Mouse (Mus musculus) urinary bladder, postnatal 4 days (tissue): ENCODE measurements around the gene Mrpl46.

Experiments used
- DNase-seq, 2 experiments: peaks; one replicate each; pipeline ENCODE4 v3.0.0; 2021 to 2022; ENCODE audit warnings: low spot score in 2 of 2

Gene Mrpl46

DNA sequence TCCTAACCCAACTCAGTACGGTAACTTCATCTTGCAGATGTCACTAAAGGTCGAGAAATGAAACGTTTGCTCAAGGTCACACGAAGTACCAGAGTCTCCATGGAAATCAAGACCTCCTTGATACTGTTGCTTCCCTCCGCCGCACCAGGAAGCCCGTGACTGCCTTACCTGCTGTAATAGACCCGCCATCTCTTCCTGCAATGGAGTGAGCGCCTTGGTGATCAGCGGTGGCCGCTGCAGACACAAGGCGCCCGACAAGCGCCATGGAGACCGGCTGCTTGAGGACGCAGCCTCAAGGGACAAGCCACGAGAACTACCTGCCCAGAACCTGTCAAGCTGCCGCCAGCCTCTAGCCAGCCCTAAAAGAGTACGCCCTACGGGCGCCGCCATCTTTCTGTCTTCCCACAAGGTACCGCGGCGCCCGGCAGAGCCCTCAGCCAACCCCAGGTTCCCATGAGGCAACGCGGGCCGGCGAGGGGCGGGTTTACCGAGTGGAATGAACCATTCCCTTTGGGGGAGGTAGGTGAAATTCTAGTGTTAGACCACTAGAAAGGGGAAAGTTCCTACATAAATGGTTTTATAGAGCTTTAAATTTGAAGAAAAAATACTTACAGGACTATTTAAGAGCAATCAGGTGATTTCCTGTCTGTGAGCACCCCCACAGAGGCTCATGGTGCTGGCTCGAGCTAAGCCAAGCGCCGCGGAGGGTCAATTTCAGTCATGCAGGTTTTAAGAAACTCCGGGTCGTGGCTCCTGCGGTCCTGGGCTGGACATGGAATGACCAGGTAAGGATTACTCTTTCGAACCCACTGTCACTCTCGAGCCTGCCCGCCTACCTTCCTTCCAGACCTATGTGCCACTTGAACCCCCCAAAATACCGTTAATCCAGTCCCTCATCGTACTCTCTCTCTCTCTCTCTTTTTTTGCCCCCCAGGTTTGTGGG lies at the start of gene Mrpl46, which contains the start of gene Mrps11:
TSS of gene Mrpl46 (minus strand) at position 893 of the 943 bp plus-strand sequence.
TSS of gene Mrps11 (plus strand) at position 481 of the 943 bp plus-strand sequence.
- peak; percentile 78 to 90 for DNase-seq

DNA sequence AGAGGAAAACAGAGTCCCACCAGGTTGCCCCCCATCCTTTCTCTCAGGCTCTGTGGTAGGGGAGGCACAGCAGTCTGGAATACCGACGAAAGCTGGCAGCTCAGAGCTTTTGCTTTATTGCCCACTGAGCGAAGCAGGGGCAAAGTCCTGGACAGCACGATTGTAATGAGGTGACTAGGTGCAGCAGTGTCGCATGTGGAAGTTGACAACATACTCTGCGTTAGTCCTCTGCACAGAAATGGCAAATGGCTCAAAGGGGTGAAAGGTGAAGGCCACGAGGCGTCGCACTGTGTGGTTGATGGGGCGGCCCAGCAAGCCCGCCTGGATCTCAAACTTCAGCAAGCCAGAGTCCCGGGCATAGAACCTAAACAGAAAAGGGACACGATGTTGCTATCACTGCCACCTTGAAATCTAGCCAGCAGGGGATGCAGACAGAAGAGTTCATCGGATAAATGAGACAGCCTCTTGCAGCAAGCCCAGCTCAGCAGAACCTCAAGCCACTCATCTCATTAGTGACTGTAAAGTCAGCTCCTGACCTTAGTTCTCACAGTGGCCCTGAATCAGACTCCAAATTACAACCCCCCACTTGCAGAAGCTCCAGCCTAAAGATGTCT lies 44.5 kb upstream of the Mrpl46 start:
- no peak for DNase-seq

GRCm38 (mm10) chr7:78826682-78827385 lies 43.5 kb upstream of the Mrpl46 start:
- no peak for DNase-seq

- DNase-seq, result no peak
These were observed 35.0 kb upstream of the Mrpl46 start for GRCm38 (mm10) chr7:78818336-78818735.

DNA sequence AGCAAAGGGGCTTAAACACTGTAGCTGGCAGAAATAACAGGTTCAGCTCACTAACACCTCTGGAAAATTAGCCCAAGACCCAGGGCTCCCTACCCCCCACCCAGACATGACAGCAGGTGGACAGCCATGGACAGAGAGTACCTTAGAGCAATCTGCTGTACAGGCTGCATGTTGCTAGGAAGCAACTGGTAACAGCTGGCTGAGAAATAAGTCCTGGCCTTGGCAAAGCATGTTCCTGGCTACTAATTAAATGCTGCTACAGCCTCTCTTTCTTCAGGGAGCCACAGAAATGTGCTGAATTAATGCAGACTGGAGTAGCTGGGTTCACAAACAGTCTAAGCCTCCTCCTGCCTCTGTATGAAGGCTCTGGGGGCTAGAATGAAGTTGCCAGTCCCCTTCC lies 31.4 kb upstream of the Mrpl46 start:
- DNase-seq, result no peak

GRCm38 (mm10) chr7:78813791-78814190 lies 30.5 kb upstream of the Mrpl46 start:
- no peak for DNase-seq

DNA sequence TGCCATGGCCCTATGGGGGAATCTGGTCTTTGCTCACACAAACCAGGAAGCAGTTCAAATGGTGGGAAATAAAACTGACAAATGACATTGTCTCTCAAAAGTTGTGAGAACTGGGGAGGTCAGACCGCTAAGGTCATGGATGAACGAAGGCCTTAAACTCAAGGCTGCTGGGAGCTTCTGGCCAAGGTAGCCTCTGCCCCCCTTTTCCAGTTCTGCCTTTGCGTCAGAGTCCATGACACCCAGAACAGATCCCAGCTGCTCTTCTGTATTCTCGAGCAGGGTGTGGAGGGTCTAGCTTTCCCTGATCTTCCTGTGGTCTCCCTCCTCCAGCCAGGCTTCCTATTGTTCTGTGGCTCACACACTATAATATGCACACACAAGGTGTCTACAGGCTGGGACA lies 23.9 kb upstream of the Mrpl46 start:
- no peak for DNase-seq

- DNase-seq, result no peak
These were observed 20.5 kb upstream of the Mrpl46 start for GRCm38 (mm10) chr7:78803841-78804240.

- no peak for DNase-seq
These were observed 16.6 kb upstream of the Mrpl46 start for GRCm38 (mm10) chr7:78799730-78800496.

GRCm38 (mm10) chr7:78797843-78798455 lies 14.6 kb upstream of the Mrpl46 start:
- no peak for DNase-seq

DNA sequence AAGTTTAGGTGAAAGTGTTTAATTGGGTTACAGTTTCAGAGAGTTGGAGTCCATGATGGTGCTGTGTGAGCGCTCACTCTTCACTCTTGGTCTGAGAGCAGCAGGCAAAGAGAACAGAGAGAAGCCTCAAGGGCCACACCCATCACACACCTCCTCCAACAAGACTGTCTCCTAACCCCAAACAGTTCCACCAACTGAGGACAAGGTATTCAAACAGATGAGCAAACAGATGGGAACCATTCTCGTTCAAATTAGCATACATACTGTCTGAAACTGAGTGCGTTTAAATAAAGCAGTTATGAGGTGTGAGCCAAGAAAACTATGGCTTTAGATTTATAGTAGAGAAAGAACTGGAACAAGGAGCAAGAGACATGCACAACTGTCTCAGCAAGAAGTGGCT lies 13.3 kb upstream of the Mrpl46 start:
- DNase-seq, result no peak

DNA sequence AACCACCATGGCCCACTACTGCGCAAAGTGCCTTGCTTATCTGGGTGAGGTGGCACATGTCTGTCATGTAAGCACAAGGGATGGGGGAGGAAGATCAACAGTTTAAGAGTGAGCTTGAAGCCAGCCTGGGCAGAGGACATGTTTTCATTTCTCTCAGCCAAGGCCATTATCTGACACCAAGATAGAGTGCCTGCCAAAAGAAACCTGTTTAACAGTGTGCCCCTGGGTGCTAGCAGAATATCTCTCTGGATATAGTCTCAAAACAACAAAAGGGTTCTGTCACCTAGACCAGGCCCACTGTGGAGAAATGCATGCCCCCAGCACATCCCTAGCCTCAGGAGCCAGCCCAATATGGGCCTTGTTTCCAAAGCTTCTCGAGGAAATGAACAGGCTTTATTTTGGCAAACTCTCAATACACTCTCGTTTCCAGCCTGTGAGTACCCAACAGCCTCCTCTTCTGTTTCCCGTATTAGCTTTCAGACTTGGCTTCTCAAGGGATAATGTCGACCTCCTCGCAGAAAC lies 11.3 kb upstream of the Mrpl46 start:
- DNase-seq, result no peak

- DNase-seq, result no peak
These were observed 10.7 kb upstream of the Mrpl46 start for GRCm38 (mm10) chr7:78793895-78794570.

GRCm38 (mm10) chr7:78791359-78792222 lies 8.3 kb upstream of the Mrpl46 start:
- DNase-seq, result no peak

GRCm38 (mm10) chr7:78787793-78788380 lies 4.6 kb upstream of the Mrpl46 start:
- DNase-seq, result no peak

- DNase-seq, result no peak
These were observed 2.6 kb upstream of the Mrpl46 start for GRCm38 (mm10) chr7:78785906-78786305.

GRCm38 (mm10) chr7:78778741-78779140 lies 4.6 kb downstream of the Mrpl46 start:
- no peak for DNase-seq

DNA sequence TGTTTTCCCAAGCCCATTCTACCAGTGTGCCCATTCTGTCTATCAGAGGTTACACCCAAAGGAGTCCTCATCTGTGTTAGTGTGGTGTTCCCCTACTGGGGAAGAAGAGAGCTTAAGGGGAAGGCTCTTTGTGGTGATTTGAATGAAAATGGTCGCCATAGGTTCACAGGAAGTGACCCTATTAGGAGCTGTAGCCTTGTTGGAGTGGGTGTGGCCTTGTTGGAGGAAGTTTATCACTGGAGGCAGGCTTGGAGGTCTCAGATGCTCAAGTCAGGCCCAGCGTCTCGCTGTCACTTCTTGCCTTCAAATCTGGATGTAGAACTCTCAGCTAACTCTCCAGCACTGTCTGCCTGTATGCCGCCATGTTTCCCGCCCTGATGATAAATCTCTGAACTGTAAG lies 12.4 kb downstream of the Mrpl46 start:
- no peak for DNase-seq

- no peak for DNase-seq
These were observed 14.2 kb downstream of the Mrpl46 start for GRCm38 (mm10) chr7:78769075-78769652.
